Mouse (Mus musculus): ENCODE results near the gene Col26a1.

Col26a1 gene

GRCm38 (mm10) chr5:136882055-136882787 lies 788 bp downstream of the Col26a1 start:
- in situ Hi-C loops (cut with MboI; ENCODE audit: low sequenced_read_pairs), result no loop called here

GRCm38 (mm10) chr5:136881380-136882009 lies 1.5 kb downstream of the Col26a1 start:
- in situ Hi-C loops (cut with MboI; ENCODE audit: low sequenced_read_pairs), result no loop called here

- in situ Hi-C loops (cut with MboI; ENCODE audit: low sequenced_read_pairs), result no loop called here
Measured at GRCm38 (mm10) chr5:136880101-136880500, 2.9 kb downstream of the Col26a1 start.

GRCm38 (mm10) chr5:136874271-136874670 lies 8.7 kb downstream of the Col26a1 start:
- in situ Hi-C loops (cut with MboI; ENCODE audit: low sequenced_read_pairs), result no loop called here

- in situ Hi-C loops (cut with MboI; ENCODE audit: low sequenced_read_pairs), result no loop called here
Measured at GRCm38 (mm10) chr5:136872417-136872816, 10.6 kb downstream of the Col26a1 start.

- in situ Hi-C loops (cut with MboI; ENCODE audit: low sequenced_read_pairs), result no loop called here
Measured at GRCm38 (mm10) chr5:136869451-136870114, 13.4 kb downstream of the Col26a1 start.

- in situ Hi-C loops (cut with MboI; ENCODE audit: low sequenced_read_pairs), result no loop called here
Measured at GRCm38 (mm10) chr5:136867706-136868105, 15.3 kb downstream of the Col26a1 start.

GRCm38 (mm10) chr5:136863961-136864674 lies 18.9 kb downstream of the Col26a1 start:
- in situ Hi-C loops (cut with MboI; ENCODE audit: low sequenced_read_pairs), result no loop called here

GRCm38 (mm10) chr5:136863276-136863675 lies 19.7 kb downstream of the Col26a1 start:
- in situ Hi-C loops (cut with MboI; ENCODE audit: low sequenced_read_pairs), result no loop called here

GRCm38 (mm10) chr5:136862806-136863205 lies 20.2 kb downstream of the Col26a1 start:
- in situ Hi-C loops (cut with MboI; ENCODE audit: low sequenced_read_pairs), result no loop called here

- in situ Hi-C loops (cut with MboI; ENCODE audit: low sequenced_read_pairs), result no loop called here
Measured at GRCm38 (mm10) chr5:136861191-136861940, 21.6 kb downstream of the Col26a1 start.

GRCm38 (mm10) chr5:136850716-136851115 lies 32.3 kb downstream of the Col26a1 start:
- in situ Hi-C loops (cut with MboI; ENCODE audit: low sequenced_read_pairs), result no loop called here

GRCm38 (mm10) chr5:136846385-136847264 lies 36.4 kb downstream of the Col26a1 start:
- in situ Hi-C loops (cut with MboI; ENCODE audit: low sequenced_read_pairs), result no loop called here

- in situ Hi-C loops (cut with MboI; ENCODE audit: low sequenced_read_pairs), result no loop called here
Measured at GRCm38 (mm10) chr5:136843930-136844329, 39.1 kb downstream of the Col26a1 start.

- in situ Hi-C loops (cut with MboI; ENCODE audit: low sequenced_read_pairs), result no loop called here
Measured at GRCm38 (mm10) chr5:136840036-136840435, 43.0 kb downstream of the Col26a1 start.

GRCm38 (mm10) chr5:136833053-136833452 lies 50.0 kb downstream of the Col26a1 start:
- in situ Hi-C loops (cut with MboI; ENCODE audit: low sequenced_read_pairs), result no loop called here

- in situ Hi-C loops (cut with MboI; ENCODE audit: low sequenced_read_pairs), result no loop called here
Measured at GRCm38 (mm10) chr5:136830156-136830555, 52.9 kb downstream of the Col26a1 start.

GRCm38 (mm10) chr5:136821971-136822370 lies 61.0 kb downstream of the Col26a1 start:
- in situ Hi-C loops (cut with MboI; ENCODE audit: low sequenced_read_pairs), result no loop called here

- in situ Hi-C loops (cut with MboI; ENCODE audit: low sequenced_read_pairs), result no loop called here
Measured at GRCm38 (mm10) chr5:136820911-136821310, 62.1 kb downstream of the Col26a1 start.

GRCm38 (mm10) chr5:136819686-136820085 lies 63.3 kb downstream of the Col26a1 start:
- in situ Hi-C loops (cut with MboI; ENCODE audit: low sequenced_read_pairs), result no loop called here

All from CH12F3 (cell line).